Mouse (Mus musculus): ENCODE data around the gene Gm5800. TPM values are rescaled to one million over a fixed set of nuclear protein-coding genes. Genes with fewer than 3 reads are reported as not detected.

Gene Gm5800
- polyA plus RNA-seq (2015; fragmentation: Illumina TruSeq; extraction: RNeasy Lipid Tissue Mini Kit (QIAGEN cat#74804); ENCODE audit: insufficient read depth, low replicate concordance): not detected

GRCm38 (mm10) chr14:51717083-51717482 is at the start of gene Gm5800:
TSS of gene Gm5800 (minus strand) at chr14:51717183.

GRCm38 (mm10) chr14:51695368-51695767 is 21.6 kb downstream of the Gm5800 start, which contains the start of gene Gm17079:
TSS of gene Gm17079 (minus strand) at chr14:51695468.

Other genes starting within 250 kb of the Gm5800 start
- gene Gm5622, start 164.4 kb downstream of the Gm5800 start, polyA plus RNA-seq (2015; fragmentation: Illumina TruSeq; extraction: RNeasy Lipid Tissue Mini Kit (QIAGEN cat#74804); ENCODE audit: insufficient read depth, low replicate concordance): not detected
- gene Gm17175, start 143.1 kb downstream of the Gm5800 start, polyA plus RNA-seq (2015; fragmentation: Illumina TruSeq; extraction: RNeasy Lipid Tissue Mini Kit (QIAGEN cat#74804); ENCODE audit: insufficient read depth, low replicate concordance): not detected
- gene Gm17174, start 125.0 kb downstream of the Gm5800 start, polyA plus RNA-seq (2015; fragmentation: Illumina TruSeq; extraction: RNeasy Lipid Tissue Mini Kit (QIAGEN cat#74804); ENCODE audit: insufficient read depth, low replicate concordance): not detected
- gene Gm17078, start 105.9 kb downstream of the Gm5800 start, polyA plus RNA-seq (2015; fragmentation: Illumina TruSeq; extraction: RNeasy Lipid Tissue Mini Kit (QIAGEN cat#74804); ENCODE audit: insufficient read depth, low replicate concordance): not detected
- gene Gm4181, start 81.5 kb downstream of the Gm5800 start, polyA plus RNA-seq (2015; fragmentation: Illumina TruSeq; extraction: RNeasy Lipid Tissue Mini Kit (QIAGEN cat#74804); ENCODE audit: insufficient read depth, low replicate concordance): not detected
- not detected for gene Gm17079, start 21.7 kb downstream of the Gm5800 start, polyA plus RNA-seq (2015; fragmentation: Illumina TruSeq; extraction: RNeasy Lipid Tissue Mini Kit (QIAGEN cat#74804); ENCODE audit: insufficient read depth, low replicate concordance)
- gene Ang4, start 56.4 kb upstream of the Gm5800 start, polyA plus RNA-seq (2015; fragmentation: Illumina TruSeq; extraction: RNeasy Lipid Tissue Mini Kit (QIAGEN cat#74804); ENCODE audit: insufficient read depth, low replicate concordance): not detected
- gene AY358078, start 82.9 kb upstream of the Gm5800 start, polyA plus RNA-seq (2015; fragmentation: Illumina TruSeq; extraction: RNeasy Lipid Tissue Mini Kit (QIAGEN cat#74804); ENCODE audit: insufficient read depth, low replicate concordance): not detected
- not detected for gene Ear6, start 136.5 kb upstream of the Gm5800 start, polyA plus RNA-seq (2015; fragmentation: Illumina TruSeq; extraction: RNeasy Lipid Tissue Mini Kit (QIAGEN cat#74804); ENCODE audit: insufficient read depth, low replicate concordance)
- gene Mettl17, start 167.7 kb upstream of the Gm5800 start, polyA plus RNA-seq (2015; fragmentation: Illumina TruSeq; extraction: RNeasy Lipid Tissue Mini Kit (QIAGEN cat#74804); ENCODE audit: insufficient read depth, low replicate concordance): 32.9 TPM
- 1.8 TPM for gene Slc39a2, start 175.7 kb upstream of the Gm5800 start, polyA plus RNA-seq (2015; fragmentation: Illumina TruSeq; extraction: RNeasy Lipid Tissue Mini Kit (QIAGEN cat#74804); ENCODE audit: insufficient read depth, low replicate concordance)
- 27.2 TPM for gene Ndrg2, start 197.0 kb upstream of the Gm5800 start, polyA plus RNA-seq (2015; fragmentation: Illumina TruSeq; extraction: RNeasy Lipid Tissue Mini Kit (QIAGEN cat#74804); ENCODE audit: insufficient read depth, low replicate concordance)
- not detected for gene Tppp2, start 201.2 kb upstream of the Gm5800 start, polyA plus RNA-seq (2015; fragmentation: Illumina TruSeq; extraction: RNeasy Lipid Tissue Mini Kit (QIAGEN cat#74804); ENCODE audit: insufficient read depth, low replicate concordance)
- gene Rnase13, start 205.6 kb upstream of the Gm5800 start, polyA plus RNA-seq (2015; fragmentation: Illumina TruSeq; extraction: RNeasy Lipid Tissue Mini Kit (QIAGEN cat#74804); ENCODE audit: insufficient read depth, low replicate concordance): not detected